Mouse (Mus musculus) macrophage (primary cell): ENCODE measurements around the gene Crlf1. TPM values are rescaled to one million over a fixed set of nuclear protein-coding genes. Genes with fewer than 3 reads are reported as not detected.

Experiments
- H3K27ac ChIP-seq: fragments of 350-480 bp; formaldehyde crosslinking; 2 replicates; pipeline ENCODE4 v1.9.0; 2021
- H3K36me3 ChIP-seq: fragments of 350-480 bp; formaldehyde crosslinking; 2 replicates; pipeline ENCODE4 v1.9.0; 2021; ENCODE audit errors: inconsistent target
- H3K4me3 ChIP-seq: fragments of 350-480 bp; formaldehyde crosslinking; 2 replicates; pipeline ENCODE4 v1.9.0; 2021; ENCODE audit errors: inconsistent target
- H3K79me2 ChIP-seq: fragments of 350-480 bp; formaldehyde crosslinking; 2 replicates; pipeline ENCODE4 v1.9.0; 2021; ENCODE audit errors: inconsistent target
- WGBS: methylation state at CpG from one replicate; pipeline ENCODE4 v1.1.7; 2026; ENCODE audit warnings: inconsistent platforms; ENCODE audit not compliant: missing documents; 5-methylcytosine and 5-hydroxymethylcytosine counted together
- polyA plus RNA-seq: library from polyadenylated mRNA; stranded (reverse); fragments of 250-400 nt; gene quantifications from 3 replicates; pipeline ENCODE4 v1.2.4, GENCODE M21; 2018; ENCODE audit warnings: inconsistent platforms

Gene Crlf1
- polyA plus RNA-seq, 1 experiment from 2014 or later, result not detected

GRCm38 (mm10) chr8:70463306-70463705 is 29.7 kb upstream of the Crlf1 start:
- no peak overlapping the region for H3K27ac ChIP-seq
- WGBS, result 100% methylated on average over 4 of the region's 4 CpGs

GRCm38 (mm10) chr8:70464162-70464561 is 28.8 kb upstream of the Crlf1 start:
- Histone ChIP-seq H3K36me3 (no peaks in the 10 kb centered on the region), H3K27ac (no peak overlapping the region)
- 95% methylated on average over 6 of the region's 6 CpGs for WGBS

More at GRCm38 (mm10) chr8:70463306-70463705, 29.7 kb upstream of the Crlf1 start:
- Histone ChIP-seq H3K36me3 (no peaks in the 10 kb centered on the region), H3K79me2 (no peaks in the 10 kb centered on the region), H3K4me3 (no peak overlapping the region)

GRCm38 (mm10) chr8:70465701-70466100 is 27.3 kb upstream of the Crlf1 start:
- Histone ChIP-seq H3K4me3 (no peak overlapping the region), H3K79me2 (no peaks in the 10 kb centered on the region), H3K36me3 (no peaks in the 10 kb centered on the region), H3K27ac (no peak overlapping the region)
- 96% methylated on average over 4 of the region's 4 CpGs for WGBS

More at GRCm38 (mm10) chr8:70464162-70464561, 28.8 kb upstream of the Crlf1 start:
- H3K79me2 ChIP-seq, result no peaks in the 10 kb centered on the region
- no peak overlapping the region for H3K4me3 ChIP-seq

GRCm38 (mm10) chr8:70466305-70466704 is 26.7 kb upstream of the Crlf1 start:
- H3K4me3 ChIP-seq, result no peak overlapping the region
- WGBS, result 95% methylated on average over 4 of the region's 4 CpGs
- H3K79me2 ChIP-seq, result peaks cover 3% of the 10 kb centered on the region; the same call in 1 of the 2 replicates
- H3K27ac ChIP-seq, result no peak overlapping the region
- no peaks in the 10 kb centered on the region for H3K36me3 ChIP-seq

- Histone ChIP-seq H3K36me3 (no peaks in the 10 kb centered on the region), H3K4me3 (no peak overlapping the region), H3K27ac (no peak overlapping the region), H3K79me2 (peaks cover 7% of the 10 kb centered on the region; the same call in 1 of the 2 replicates)
- 91% methylated on average over 11 of the region's 11 CpGs for WGBS
Measured at GRCm38 (mm10) chr8:70466771-70467170, 26.2 kb upstream of the Crlf1 start.

- peaks cover 12% of the 10 kb centered on the region; the same call in 1 of the 2 replicates for H3K79me2 ChIP-seq
- H3K27ac ChIP-seq, result no peak overlapping the region
- H3K4me3 ChIP-seq, result no peak overlapping the region
- WGBS, result 97% methylated on average over 5 of the region's 5 CpGs
- H3K36me3 ChIP-seq, result no peaks in the 10 kb centered on the region
Measured at GRCm38 (mm10) chr8:70467229-70467725, 25.7 kb upstream of the Crlf1 start.

GRCm38 (mm10) chr8:70467907-70468306 is 25.1 kb upstream of the Crlf1 start:
- Histone ChIP-seq H3K79me2 (peaks cover 18% of the 10 kb centered on the region; the same call in 1 of the 2 replicates), H3K27ac (no peak overlapping the region), H3K36me3 (no peaks in the 10 kb centered on the region), H3K4me3 (no peak overlapping the region)
- 100% methylated on average over 1 of the region's 1 CpGs for WGBS

- peaks cover 23% of the 10 kb centered on the region for H3K79me2 ChIP-seq
- H3K36me3 ChIP-seq, result no peaks in the 10 kb centered on the region
- H3K4me3 ChIP-seq, result no peak overlapping the region
- 92% methylated on average over 4 of the region's 4 CpGs for WGBS
- no peak overlapping the region for H3K27ac ChIP-seq
Measured at GRCm38 (mm10) chr8:70468733-70469132, 24.2 kb upstream of the Crlf1 start.

- WGBS, result 51% methylated on average over 10 of the region's 10 CpGs
- no peak overlapping the region for H3K27ac ChIP-seq
- no peak overlapping the region for H3K4me3 ChIP-seq
- H3K36me3 ChIP-seq, result no peaks in the 10 kb centered on the region
- H3K79me2 ChIP-seq, result peaks cover 30% of the 10 kb centered on the region
Measured at GRCm38 (mm10) chr8:70469295-70469916, 23.6 kb upstream of the Crlf1 start.

GRCm38 (mm10) chr8:70469938-70470337 is 23.0 kb upstream of the Crlf1 start:
- H3K36me3 ChIP-seq, result no peaks in the 10 kb centered on the region
- H3K79me2 ChIP-seq, result peaks cover 35% of the 10 kb centered on the region
- H3K27ac ChIP-seq, result no peak overlapping the region
- WGBS, result 92% methylated on average over 2 of the region's 2 CpGs
- no peak overlapping the region for H3K4me3 ChIP-seq

- Histone ChIP-seq H3K27ac (no peak overlapping the region), H3K4me3 (no peak overlapping the region), H3K36me3 (no peaks in the 10 kb centered on the region), H3K79me2 (peaks cover 51% of the 10 kb centered on the region)
- 100% methylated on average over 7 of the region's 7 CpGs for WGBS
Measured at GRCm38 (mm10) chr8:70471856-70472255, 21.1 kb upstream of the Crlf1 start.

GRCm38 (mm10) chr8:70476333-70477268 is 16.4 kb upstream of the Crlf1 start, which contains the start of gene Klhl26:
Gene Klhl26, minus strand, starts transcription at chr8:70476968.
- WGBS, result under 1% methylated on average over 53 of the region's 53 CpGs
- H3K27ac ChIP-seq, result peak within 1 kb of the TSS; percentile 25
- no peaks in the 10 kb centered on the region for H3K36me3 ChIP-seq
- H3K79me2 ChIP-seq, result peaks cover 45% of the 10 kb centered on the region
- peak within 1 kb of the TSS; percentile 76 for H3K4me3 ChIP-seq

GRCm38 (mm10) chr8:70477269-70477982 is 15.5 kb upstream of the Crlf1 start:
- Histone ChIP-seq H3K36me3 (no peaks in the 10 kb centered on the region), H3K27ac (no peak overlapping the region), H3K79me2 (peaks cover 37% of the 10 kb centered on the region), H3K4me3 (peak overlapping the region; percentile 15; the same call in 1 of the 2 replicates)
- WGBS, result 15% methylated on average over 21 of the region's 21 CpGs

- Histone ChIP-seq H3K4me3 (no peak overlapping the region), H3K36me3 (no peaks in the 10 kb centered on the region)
- WGBS, result 68% methylated on average over 3 of the region's 3 CpGs
Measured at GRCm38 (mm10) chr8:70481908-70482307, 11.1 kb upstream of the Crlf1 start.

More at GRCm38 (mm10) chr8:70481908-70482307, 11.1 kb upstream of the Crlf1 start:
- no peak overlapping the region for H3K27ac ChIP-seq
- H3K79me2 ChIP-seq, result no peaks in the 10 kb centered on the region
